Mouse (Mus musculus): ENCODE measurements around the gene 1700012P22Rik.

1700012P22Rik gene

DNA sequence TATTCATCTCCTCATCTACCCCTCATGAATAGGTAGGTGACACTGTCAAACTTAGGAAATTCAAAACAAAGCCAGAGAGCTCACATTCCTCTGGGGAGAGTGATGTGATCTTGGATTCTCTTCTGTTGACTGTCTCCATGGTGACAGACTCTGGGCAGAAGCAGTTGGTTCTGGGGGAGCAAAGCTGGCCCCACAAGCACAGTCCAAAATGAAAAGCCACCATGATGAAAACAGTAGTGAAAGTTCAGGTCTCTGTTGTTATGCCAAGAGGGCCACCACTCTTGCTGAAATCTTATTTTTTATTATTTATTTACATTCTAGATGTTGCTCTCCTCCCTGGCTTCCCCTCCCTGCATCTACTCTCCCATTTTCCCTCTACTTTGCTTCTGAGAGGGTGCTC is at the start of gene 1700012P22Rik:
TSS of gene 1700012P22Rik (minus strand) at position 101 of the 400 bp plus-strand sequence.
- TF ChIP-seq GATA4 (IDR thresholded peaks at IDR 0.05; ENCODE audit: insufficient replicate concordance, low read length): no peak

DNA sequence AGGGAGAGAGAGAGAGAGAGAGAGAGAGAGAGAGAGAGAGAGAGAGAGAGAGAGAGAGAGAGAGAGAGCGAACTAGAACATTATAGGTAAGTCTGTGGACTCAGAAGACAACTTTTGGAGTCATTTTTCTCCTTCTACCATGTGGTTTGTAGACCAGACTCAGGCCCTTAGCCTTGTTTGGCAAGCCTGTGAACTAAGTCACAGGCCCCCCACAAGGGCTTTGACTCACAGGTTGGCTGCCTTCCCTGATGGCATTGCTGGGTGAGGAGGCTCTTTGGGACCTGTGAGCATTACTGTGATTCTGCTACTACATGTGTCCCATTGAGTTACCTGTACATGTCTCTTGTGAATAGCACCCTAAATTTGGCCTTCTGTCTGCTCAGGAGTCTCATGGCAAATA is 29.5 kb upstream of the 1700012P22Rik start:
- TF ChIP-seq GATA4 (IDR thresholded peaks at IDR 0.05; ENCODE audit: insufficient replicate concordance, low read length): no peak

DNA sequence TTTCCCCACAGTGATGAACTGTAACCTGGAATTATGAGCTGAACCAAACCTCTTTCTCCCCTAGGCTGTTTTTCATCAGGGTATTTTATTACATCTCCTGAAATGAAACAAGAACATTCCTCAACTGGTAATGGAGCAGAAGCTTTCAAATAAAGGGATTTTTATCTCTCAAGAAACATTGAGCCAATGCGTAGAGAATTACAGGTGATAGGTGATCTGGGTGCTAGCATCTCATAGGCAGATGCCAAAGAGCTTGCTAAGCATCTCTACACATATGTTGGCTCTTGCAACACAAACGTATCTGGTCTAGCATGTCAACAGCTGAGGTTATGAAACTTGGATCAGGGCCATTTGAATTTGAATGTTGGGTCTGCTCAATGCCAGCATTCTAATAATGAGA is 26.6 kb upstream of the 1700012P22Rik start:
- no peak for TF ChIP-seq GATA4 (IDR thresholded peaks at IDR 0.05; ENCODE audit: insufficient replicate concordance, low read length)

DNA sequence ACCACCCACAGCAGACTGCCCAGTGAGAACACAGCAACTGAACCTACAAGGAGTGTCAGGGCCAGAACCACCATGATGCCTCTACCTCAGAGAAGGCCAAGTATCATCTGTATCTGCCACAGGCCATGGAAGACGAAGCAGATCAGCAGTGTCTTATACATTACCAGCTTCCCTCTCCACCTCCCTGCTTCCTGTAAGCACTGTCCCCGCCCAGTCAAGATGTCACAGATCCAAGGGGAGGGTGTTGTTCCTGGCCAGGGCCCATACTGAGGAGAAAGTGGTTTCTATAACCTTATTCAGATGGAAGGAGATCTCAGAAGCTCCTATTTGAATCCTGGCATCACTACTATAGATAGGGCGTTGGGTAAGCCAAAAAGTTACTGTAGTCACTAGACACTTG is 25.1 kb upstream of the 1700012P22Rik start, which contains the start of gene Aadacl3:
TSS of gene Aadacl3 (minus strand) at position 101 of the 400 bp plus-strand sequence.
- no peak for TF ChIP-seq GATA4 (IDR thresholded peaks at IDR 0.05; ENCODE audit: insufficient replicate concordance, low read length)

DNA sequence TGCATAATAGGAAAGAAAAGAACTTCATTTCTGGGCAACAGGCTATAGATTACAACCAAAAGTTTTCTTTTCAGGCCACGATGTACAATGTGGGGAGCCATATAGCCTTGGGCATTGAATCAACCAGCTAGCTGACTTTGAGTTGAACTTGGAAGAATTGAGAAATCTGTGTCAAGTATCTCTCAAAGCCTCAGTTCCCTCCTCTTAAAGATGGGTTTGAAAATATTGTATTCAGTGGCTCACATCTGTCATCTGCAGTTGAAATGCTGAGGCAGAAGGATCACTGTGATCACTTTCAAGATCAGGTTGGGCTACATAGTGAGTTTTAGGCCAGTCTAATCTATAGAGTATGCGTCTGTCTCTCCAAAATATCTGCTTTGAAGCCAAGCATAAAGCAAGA is 14.6 kb upstream of the 1700012P22Rik start, which contains the start of gene Gm9944:
TSS of gene Gm9944 (minus strand) at position 101 of the 400 bp plus-strand sequence.
- no peak for TF ChIP-seq GATA4 (IDR thresholded peaks at IDR 0.05; ENCODE audit: insufficient replicate concordance, low read length)

DNA sequence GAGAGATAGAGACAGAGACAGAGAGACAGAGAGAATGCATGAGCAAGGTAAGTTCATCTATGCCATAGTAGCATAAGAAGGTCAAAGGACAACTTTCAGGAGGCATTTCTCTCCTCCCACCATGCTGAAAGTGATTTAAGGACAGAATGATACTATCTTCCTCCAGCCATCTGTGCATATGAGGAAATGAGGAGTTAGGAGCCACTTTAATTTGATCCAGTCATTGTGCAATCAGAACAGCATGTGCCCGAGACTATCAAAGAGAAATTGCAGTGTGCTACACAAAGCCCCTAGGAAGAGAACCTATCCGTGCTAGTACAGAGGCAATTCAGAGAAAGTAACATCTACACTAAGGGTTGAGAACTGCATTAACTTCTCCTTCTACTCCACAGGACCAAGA is 10.0 kb upstream of the 1700012P22Rik start:
- TF ChIP-seq GATA4 (IDR thresholded peaks at IDR 0.05; ENCODE audit: insufficient replicate concordance, low read length): no peak

DNA sequence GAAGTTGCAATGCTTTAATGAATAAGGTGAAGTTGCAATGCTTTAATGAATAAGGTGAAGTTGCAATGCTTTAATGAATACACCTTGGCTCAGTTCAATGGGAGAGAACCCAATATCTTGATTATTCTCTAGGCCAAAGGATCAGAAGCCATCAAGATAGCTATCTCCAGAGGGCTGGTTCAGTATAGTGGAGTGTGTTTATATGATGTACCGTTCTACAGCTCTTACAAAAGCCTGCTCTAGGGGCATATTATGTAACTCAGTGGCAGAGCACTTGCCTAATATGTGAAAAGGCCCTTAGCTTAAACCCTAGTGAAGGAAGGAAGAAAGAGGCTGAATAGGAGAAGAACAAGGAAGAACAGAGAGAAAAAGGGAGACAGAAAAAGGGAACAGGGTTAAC is 3.0 kb upstream of the 1700012P22Rik start:
- TF ChIP-seq GATA4 (IDR thresholded peaks at IDR 0.05; ENCODE audit: insufficient replicate concordance, low read length): no peak

DNA sequence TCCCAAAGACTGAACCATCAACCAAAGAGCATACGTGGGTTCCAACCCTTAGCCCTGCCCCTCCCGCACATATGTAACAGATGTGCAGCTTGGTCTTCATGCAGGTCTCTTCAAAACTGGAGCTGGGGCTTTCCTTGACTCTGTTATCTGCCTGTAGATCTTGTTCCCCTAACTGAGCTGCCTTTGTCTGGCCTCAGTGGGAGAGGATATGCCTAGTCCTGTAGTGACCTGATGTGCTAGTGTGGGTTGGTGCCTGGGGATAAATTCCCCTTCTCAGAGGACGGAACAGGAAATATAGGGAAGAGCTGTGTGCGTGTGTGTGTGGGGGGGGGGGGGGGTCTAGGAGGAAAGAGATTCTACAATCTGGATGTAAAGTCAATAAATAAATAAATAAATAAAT is 2.5 kb upstream of the 1700012P22Rik start:
- TF ChIP-seq GATA4 (IDR thresholded peaks at IDR 0.05; ENCODE audit: insufficient replicate concordance, low read length): no peak

DNA sequence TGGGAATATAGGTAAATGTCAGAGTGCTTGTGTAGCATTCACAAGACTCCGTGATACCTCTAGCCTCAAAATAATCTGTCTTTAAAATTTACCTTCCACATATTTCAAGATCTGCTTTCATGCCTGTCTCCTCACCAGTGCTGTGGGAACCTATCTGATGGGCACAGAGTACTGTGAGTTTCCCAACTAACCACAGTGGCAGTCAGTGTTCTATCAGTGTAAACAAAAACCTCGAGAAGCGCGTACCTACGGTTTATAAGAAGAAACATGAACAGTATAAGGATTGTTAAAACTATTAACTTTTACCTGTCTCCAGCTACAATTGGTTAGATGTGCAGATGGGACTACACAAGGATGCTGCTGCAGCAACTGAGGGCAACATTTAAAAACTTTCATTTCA is 5.4 kb downstream of the 1700012P22Rik start:
- no peak for TF ChIP-seq GATA4 (IDR thresholded peaks at IDR 0.05; ENCODE audit: insufficient replicate concordance, low read length)

DNA sequence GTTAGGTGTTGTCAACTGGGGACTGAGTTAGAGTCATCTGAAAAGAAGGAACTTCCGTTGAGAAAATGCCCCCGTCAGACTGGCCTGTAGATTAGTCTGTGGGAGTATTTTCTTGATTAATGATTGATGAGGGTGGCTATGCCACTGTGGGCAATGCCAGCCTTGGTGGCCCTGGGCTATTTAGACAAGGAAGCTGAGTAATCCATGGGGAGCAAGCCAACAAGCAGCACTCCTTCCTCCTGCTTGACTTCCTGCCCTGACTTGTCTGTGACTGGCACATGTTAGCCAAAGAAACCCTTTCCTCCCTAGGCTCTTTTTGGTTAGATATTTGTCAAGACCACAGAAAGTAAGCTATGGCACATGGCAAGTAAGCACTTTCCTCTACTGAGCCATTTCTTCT is 7.8 kb downstream of the 1700012P22Rik start:
- TF ChIP-seq GATA4 (IDR thresholded peaks at IDR 0.05; ENCODE audit: insufficient replicate concordance, low read length): no peak

DNA sequence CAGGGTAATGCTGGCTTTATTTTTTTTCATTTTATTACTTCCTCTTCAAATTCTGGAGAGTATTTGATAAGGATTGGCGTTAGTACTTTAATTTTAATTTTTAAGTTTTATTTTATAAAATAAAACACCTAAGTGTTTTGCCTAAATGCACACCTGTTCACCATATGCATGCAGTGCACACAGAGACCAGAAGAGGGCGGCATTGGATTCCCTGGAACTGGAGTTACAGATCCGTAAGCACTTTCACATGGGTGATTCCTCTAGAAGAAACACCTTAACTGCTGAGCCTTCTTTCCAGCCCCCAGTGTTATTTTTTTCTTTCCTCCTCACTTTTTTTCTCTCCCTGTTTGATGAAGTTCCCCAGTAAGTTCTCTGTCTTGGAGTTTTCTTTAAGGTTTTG is 9.7 kb downstream of the 1700012P22Rik start:
- no peak for TF ChIP-seq GATA4 (IDR thresholded peaks at IDR 0.05; ENCODE audit: insufficient replicate concordance, low read length)

DNA sequence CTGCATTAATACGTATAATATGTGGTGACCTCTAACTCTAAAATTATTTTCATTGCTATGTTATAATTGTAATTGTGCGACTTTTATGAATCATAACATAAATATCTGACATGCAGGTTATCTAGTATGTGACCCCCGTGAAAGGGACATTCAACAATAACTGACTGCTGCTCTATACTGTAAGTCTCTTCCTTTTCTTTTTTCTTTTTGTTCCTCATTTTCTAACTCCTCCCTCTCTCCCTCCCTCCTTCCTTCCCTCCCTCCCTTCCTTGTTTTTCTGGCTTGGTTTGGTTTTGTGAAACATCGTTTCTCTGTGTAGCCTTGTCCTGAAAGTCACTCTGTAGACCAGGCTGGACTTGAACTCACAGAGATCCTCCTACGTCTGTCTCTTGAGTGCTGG is 14.0 kb downstream of the 1700012P22Rik start:
- TF ChIP-seq GATA4 (IDR thresholded peaks at IDR 0.05; ENCODE audit: insufficient replicate concordance, low read length): no peak

DNA sequence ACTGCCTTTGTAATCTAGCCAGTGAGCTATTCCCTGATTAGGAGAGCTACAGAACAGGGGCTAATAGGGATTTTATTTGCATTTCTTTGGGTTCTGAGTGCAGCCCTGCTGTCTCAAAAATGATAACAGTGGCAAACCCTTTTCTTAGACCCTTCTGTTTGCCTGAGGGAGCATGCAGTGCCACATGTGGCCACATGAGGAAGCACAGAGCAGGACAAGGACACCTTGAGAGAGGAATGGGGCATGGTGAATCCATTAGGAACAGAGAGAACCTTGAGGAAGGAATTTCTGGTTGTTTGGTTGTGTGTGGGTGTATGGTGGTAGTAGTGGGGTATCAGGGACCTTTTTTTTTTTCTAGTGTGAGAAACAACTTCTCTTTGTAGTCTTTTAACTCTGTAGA is 17.9 kb downstream of the 1700012P22Rik start:
- TF ChIP-seq GATA4 (IDR thresholded peaks at IDR 0.05; ENCODE audit: insufficient replicate concordance, low read length): no peak

DNA sequence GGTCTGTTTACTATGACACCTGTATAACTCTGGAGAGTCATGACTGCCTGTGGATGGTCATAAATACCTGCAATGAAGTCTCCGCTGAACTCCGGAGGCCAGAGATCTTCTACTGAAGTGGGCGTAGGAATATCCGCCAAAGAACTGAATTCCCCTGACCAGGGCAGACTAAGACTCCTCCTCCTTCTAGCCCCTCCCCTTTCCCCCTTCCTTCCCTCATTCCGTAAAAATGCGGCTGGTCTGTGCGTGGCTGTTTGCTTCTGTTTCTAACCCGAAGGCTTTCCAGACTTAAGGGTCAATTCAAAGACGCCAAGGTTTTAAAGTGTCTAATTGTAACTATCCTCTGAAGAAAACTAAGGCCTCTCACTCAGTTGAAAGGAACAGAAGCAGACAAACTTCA is 30.3 kb downstream of the 1700012P22Rik start, which contains the start of gene Pramef12:
TSS of gene Pramef12 (minus strand) at position 175 of the 400 bp plus-strand sequence.
- TF ChIP-seq GATA4 (IDR thresholded peaks at IDR 0.05; ENCODE audit: insufficient replicate concordance, low read length): no peak

DNA sequence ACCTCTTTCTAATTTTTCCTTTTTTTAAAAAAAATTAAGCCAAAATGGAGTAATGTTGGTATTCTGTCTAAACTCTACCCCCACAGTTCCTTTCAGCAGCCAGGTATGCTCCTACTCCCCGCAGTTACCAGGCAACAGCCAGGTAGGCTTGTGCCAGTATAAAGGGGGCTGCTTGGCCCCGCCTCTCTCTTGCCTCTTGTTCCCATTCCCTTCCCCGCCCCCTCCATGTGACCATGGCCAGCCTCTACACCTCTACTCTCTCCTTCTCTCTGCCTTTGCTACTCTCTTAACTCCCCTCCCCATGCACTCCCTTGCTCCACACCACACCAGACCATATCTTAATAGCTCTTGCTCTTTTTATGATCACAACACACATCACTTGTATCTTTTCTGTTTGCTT is 32.3 kb downstream of the 1700012P22Rik start:
- TF ChIP-seq GATA4 (IDR thresholded peaks at IDR 0.05; ENCODE audit: insufficient replicate concordance, low read length): no peak

DNA sequence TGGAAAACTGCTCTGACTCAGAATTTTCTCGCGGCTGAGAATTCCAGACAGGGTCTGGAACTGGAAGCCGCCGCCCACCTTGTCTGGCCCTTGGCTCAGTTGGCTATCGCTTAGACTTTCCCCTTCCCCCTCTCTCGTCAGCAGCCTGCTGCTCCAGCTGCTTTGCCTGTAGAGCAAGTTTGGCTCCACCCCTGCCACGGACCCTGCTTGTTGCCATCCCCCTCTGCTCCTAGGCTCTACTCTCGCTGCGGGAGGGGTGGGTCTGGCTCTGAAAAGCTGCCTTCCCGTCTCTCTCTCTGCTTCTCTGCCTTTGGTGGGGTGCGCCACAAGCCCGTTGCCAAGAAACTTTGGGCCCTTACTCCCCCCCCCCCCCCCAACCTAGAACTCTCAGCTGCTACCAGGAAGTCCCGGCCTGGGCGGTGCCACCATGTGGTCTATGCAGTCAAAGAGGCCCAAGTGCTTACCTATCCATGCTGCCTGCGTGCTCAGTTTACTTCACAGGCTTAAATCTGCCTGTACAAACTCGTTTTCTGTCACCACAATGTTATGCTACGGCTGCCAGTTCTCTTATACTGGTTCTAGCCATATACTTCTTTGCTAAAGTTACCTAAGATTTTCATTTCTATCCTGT is 34.0 kb downstream of the 1700012P22Rik start:
- no peak for TF ChIP-seq GATA4 (IDR thresholded peaks at IDR 0.05; ENCODE audit: insufficient replicate concordance, low read length)

DNA sequence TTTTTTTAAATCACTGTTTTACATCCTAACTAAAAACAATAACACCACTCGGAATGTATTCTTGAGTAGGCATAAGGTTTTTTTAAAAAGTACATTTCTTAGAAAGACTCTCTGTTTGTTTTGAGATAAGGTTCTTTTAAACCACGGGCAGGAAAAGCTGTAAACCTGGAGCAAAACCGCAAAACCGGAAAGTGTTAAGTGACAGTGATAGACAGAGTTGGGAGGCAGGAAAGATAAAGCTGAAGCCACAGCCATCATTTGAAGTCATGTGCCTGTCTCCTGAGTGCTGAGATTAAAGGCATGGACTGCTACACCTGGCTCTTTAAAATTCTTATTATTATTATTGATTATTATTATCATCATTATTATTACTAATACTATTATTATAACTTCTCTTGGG is 35.9 kb downstream of the 1700012P22Rik start:
- no peak for TF ChIP-seq GATA4 (IDR thresholded peaks at IDR 0.05; ENCODE audit: insufficient replicate concordance, low read length)

Data from liver, adult (tissue).